Comparison of ENCODE assay signal across 8 mouse cellular contexts in genomic region chr19:55060964-55061363, GRCm38 (mm10).
A peak's percentile ranks its signal among the peaks of the same experiment; 100 is the strongest.
DNase-seq lines count a peak whose midpoint lies in the region; ATAC-seq lines count a peak whose summit lies in the region.

No protein-coding gene starts in this region.

- peak overlapping the region; percentile 73 for H3K4me2 ChIP-seq in heart, embryonic 16.5 days (ENCODE audit: low read depth, low read length)
- peak overlapping the region; percentile 69 for H3K4me2 ChIP-seq in liver, embryonic 12.5 days

- peaks cover 15% of the 10 kb centered on the region for H3K9me3 ChIP-seq in heart, embryonic 16.5 days (replicated peaks; ENCODE audit: control insufficient read depth, low read length)
- no peaks in the 10 kb centered on the region for H3K9me3 ChIP-seq in liver, embryonic 12.5 days (replicated peaks)

- H3K9ac ChIP-seq in heart, embryonic 16.5 days (ENCODE audit: low read length), result no peak overlapping the region
- H3K9ac ChIP-seq in liver, embryonic 12.5 days, result no peak overlapping the region

- no peaks in the 10 kb centered on the region for H3K27me3 ChIP-seq in heart, embryonic 16.5 days (ENCODE audit: control insufficient read depth, insufficient read depth, low read length)
- H3K27me3 ChIP-seq in liver, embryonic 12.5 days (replicated peaks), result no peaks in the 10 kb centered on the region

- H3K36me3 ChIP-seq in heart, embryonic 16.5 days (ENCODE audit: control insufficient read depth, insufficient read depth), result peaks cover under 1% of the 10 kb centered on the region; the same call in 1 of the 2 replicates
- peaks cover under 1% of the 10 kb centered on the region; the same call in 1 of the 2 replicates for H3K36me3 ChIP-seq in liver, embryonic 12.5 days

- peaks cover 5% of the 10 kb centered on the region; the same call in 1 of the 2 replicates for H3K4me1 ChIP-seq in heart, embryonic 16.5 days (ENCODE audit: control insufficient read depth, insufficient read depth, low read length)
- H3K4me1 ChIP-seq in liver, embryonic 12.5 days, result peaks cover 10% of the 10 kb centered on the region

- no peak overlapping the region; the same call in 1 of the 2 replicates for H3K4me3 ChIP-seq in heart, embryonic 16.5 days (ENCODE audit: low read length)
- peak overlapping the region; percentile 31; the same call in 1 of the 2 replicates for H3K4me3 ChIP-seq in liver, embryonic 12.5 days

- no peak overlapping the region for H3K27ac ChIP-seq in heart, embryonic 16.5 days (ENCODE audit: low read length)
- no peak overlapping the region for H3K27ac ChIP-seq in liver, embryonic 12.5 days

- WGBS in heart, embryonic 16.5 days, result 4% methylated on average over 7 of the region's 7 CpGs
- 4% methylated on average over 7 of the region's 7 CpGs for WGBS in liver, embryonic 12.5 days (ENCODE audit: insufficient replicate concordance)

- 0 out of 2 replicates have a peak, but pooled peaks have one; percentile 61 for ATAC-seq in erythroblast, adult 5-6 weeks (replicated peaks; ENCODE audit: low FRiP score, poor library complexity, severe bottlenecking)
- ATAC-seq in heart, embryonic 16.5 days (replicated peaks; ENCODE audit: extremely low read depth, insufficient read depth, low FRiP score), result no peak
- ATAC-seq in liver, embryonic 12.5 days, result 0 out of 2 replicates have a peak, but pooled peaks have one; percentile 35

- DNase-seq in ES-CJ7 (ENCODE audit: low read depth, low spot score), result peak; percentile 63
- peak; percentile 59 for DNase-seq in brain, embryonic 18.5 days (ENCODE audit: low read depth, low spot score)
- peak; percentile 76 for DNase-seq in kidney, postnatal 14 days
- DNase-seq in natural killer cell, adult 2 months (ENCODE audit: low spot score in 2 of 2), result peak; percentile 12 to 27
- peak; percentile 29 for DNase-seq in testis, postnatal 14 days (ENCODE audit: low spot score)

Comparison
In these comparisons a context has a peak if more than half of its experiments do, and no peak if none do; other contexts are left out.
1. DNase-seq: peak in every context shown above with its lines; median percentile 76 in kidney, postnatal 14 days; 63 in ES-CJ7; 59 in brain, embryonic 18.5 days; 29 in testis, postnatal 14 days; 20 in natural killer cell, adult 2 months.